Mouse (Mus musculus): ENCODE results near the gene Cldn2.
"Not testable (repeated sequence)": the region's sequence is repeated elsewhere in the genome, so short reads cannot be mapped to it uniquely, and the experiment has no call there.

The Cldn2 gene

GRCm38 (mm10) chrX:139800406-139800878, at the start of gene Cldn2:
Cldn2 (plus strand) TSS chrX:139800828.
- DNase-seq (ENCODE audit: low spot score in 2 of 2): no peak

DNA sequence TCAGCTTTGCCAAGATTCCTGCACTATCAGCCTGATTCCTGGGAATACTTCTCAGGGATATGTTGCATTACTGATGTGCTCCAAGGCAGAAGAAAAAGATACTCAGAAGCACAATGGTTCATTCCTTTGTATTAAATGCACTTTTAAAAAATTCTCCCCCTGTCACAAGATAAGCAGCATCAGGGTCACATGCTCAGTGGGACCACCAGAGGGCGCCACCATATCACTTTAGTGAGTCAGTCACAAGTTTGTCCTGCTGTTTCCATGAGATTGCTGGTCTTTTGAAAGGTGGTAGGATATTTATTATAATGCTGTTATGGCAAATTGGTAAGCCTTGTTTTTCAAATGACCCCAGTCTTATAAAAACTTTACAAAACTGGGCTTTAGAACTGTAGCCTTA, 48.8 kb upstream of the Cldn2 start:
- DNase-seq (ENCODE audit: low spot score in 2 of 2): peak in 1 of 2 experiments; percentile 21

DNA sequence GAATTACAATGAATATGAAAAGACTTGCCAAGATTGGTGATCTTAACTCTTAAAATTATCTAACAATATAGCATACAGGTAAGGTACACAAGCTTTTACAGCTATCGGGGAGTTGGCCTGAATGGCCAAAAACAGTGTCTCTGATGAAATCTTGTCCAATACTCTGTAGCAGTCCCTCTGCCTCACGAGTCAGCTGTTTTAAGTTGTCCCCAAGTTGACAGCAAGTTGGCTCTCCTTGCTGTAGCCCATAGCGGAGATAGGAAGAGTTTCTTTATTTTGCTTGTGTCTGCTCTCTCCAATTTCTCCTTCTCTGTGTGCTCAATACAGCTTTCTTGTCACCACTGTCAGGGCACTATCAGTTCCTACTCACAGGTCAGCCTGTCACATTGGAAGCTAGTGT, 42.0 kb upstream of the Cldn2 start:
- DNase-seq (ENCODE audit: low spot score in 2 of 2): not testable (repeated sequence)

DNA sequence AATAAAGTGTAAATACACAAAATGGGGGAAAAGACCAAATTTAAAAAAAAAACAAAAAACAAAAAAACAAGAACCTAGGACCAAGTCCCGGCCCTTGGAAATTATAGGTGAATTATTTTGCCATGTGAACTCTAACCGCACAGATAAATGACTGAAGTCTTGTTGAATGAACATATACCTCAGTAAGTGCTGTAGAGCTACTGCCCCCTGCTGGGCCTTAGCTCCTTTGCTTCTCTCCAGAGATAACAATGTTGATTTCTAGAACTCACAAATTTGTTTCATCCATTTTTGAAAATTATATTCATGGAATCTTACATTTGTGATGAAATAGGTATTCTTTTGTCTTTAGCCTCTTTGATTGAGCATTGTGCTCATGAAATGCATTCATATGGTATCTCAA, 38.1 kb upstream of the Cldn2 start:
- DNase-seq (ENCODE audit: low spot score in 2 of 2): no peak

DNA sequence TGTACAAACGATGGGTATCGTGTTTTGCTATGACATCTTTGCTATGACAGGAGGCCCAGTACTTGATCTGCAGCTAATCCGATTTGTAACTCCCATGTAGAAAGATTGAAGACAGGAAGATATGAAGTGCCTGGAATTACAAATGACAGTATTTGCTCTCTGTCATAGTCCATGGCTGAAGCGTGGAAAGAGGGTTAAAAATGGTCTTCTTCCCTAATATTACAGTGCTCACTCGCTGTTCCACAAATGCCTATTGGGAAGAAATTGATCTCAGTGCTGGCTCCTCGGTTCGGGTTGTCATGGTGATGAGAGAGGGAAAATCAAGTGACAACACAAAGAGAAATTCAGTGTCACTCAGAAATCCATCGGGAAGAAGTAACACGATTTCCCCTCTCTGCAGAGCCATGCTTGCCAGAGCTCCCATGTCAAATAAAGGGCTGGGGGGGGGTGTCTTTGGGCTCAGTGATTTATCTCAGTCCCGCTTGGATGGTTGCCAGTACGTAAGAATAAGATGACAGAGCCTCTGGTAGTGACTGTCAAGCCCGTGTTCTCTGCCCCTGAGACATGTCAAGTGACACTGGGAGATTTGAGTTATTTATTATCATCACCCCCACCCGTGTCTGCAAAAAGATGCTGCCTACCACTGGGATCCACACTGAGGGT, 30.5 kb upstream of the Cldn2 start:
- no peak for DNase-seq (ENCODE audit: low spot score in 2 of 2)

- DNase-seq (ENCODE audit: low spot score in 2 of 2): peak in 1 of 2 experiments; percentile 29
These were observed 26.1 kb upstream of the Cldn2 start for GRCm38 (mm10) chrX:139774309-139775083.

GRCm38 (mm10) chrX:139775084-139775612, 25.5 kb upstream of the Cldn2 start:
- no peak for DNase-seq (ENCODE audit: low spot score in 2 of 2)

GRCm38 (mm10) chrX:139777357-139777756, 23.3 kb upstream of the Cldn2 start:
- DNase-seq (ENCODE audit: low spot score in 2 of 2): no peak

- no peak for DNase-seq (ENCODE audit: low spot score in 2 of 2)
These were observed 21.7 kb upstream of the Cldn2 start for GRCm38 (mm10) chrX:139778886-139779285.

- no peak for DNase-seq (ENCODE audit: low spot score in 2 of 2)
These were observed 21.2 kb upstream of the Cldn2 start for GRCm38 (mm10) chrX:139779401-139779800.

DNA sequence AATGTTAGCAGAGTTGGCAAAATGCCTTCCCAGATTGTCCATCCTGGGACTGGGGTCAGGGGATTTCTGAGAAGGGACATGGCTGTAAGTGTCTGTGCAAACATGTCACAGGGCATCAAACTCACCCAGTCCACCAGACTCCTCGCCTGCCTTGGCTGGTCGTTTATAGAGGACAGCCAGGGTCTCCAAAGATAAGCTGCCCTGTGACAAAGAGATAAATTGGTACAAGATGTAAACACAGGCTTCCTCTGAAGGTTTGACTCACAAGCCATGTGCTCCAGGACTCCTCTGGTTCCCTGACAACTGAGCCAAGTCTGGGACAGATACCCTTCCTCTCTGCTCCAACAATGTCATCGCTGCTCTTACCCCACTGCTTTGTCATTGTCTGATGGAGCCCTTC, 19.6 kb upstream of the Cldn2 start:
- no peak for DNase-seq (ENCODE audit: low spot score in 2 of 2)

DNA sequence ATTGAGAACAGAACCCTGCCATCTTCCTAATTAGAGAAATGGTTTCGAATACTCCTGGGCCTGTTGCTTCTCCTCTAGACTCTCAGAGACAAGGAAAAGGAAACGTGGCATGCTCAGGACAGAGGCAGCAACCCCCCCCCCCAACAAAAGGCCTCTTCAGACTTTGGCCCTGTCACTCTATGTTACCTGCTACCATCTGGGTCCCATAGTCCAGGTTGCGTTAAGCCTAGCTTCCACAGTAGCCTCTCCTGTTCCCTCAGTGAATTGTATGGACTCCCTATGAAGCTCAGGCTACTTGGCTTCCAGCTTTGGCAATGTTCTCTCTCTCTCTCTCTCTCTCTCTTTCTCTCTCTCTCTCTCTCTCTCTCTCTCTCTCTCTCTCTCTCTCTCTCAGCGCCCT, 19.1 kb upstream of the Cldn2 start:
- DNase-seq (ENCODE audit: low spot score in 2 of 2): no peak

GRCm38 (mm10) chrX:139782278-139783044, 18.2 kb upstream of the Cldn2 start, which contains the start of gene Ripply1:
Ripply1 (minus strand) TSS chrX:139782353.
- no peak for DNase-seq (ENCODE audit: low spot score in 2 of 2)

DNA sequence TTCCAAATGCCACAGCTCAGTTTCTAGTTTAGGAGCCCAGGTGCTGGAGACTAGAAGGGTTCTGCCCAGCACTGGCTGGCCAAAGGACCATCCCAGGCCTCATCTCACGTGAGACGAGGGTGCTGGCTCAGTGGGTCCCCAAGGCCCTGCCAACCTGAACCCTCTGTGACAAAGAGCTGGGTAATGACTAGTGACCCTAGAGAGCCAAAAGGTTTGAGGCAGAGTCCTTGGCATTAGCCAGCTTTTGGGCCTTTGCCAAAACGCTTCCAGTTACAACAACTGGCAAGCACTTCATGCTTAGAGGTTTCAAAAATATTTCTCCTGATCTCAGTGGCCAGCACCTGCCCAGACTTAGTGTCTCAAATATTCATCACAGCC, 17.6 kb upstream of the Cldn2 start:
- no peak for DNase-seq (ENCODE audit: low spot score in 2 of 2)

DNA sequence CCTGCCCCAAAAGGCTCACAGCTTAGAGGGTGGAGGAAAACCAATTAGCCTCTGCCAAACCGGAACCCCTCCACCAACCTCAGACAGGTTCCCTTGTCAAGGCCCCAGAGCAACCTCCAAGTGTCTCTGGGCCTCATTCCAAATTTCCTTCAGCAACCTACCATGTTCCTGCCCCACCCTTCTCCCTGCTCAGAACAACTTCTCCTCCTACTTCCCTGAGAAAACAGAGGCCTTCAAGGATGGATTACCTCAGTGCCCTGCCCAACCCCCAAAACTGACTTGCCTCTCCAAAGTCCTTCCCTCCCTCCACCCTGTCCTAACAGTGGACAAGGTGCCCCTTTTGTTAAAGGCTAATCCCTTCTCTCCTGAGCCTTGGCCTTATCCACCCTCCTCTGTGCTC, 14.9 kb upstream of the Cldn2 start:
- no peak for DNase-seq (ENCODE audit: low spot score in 2 of 2)

DNA sequence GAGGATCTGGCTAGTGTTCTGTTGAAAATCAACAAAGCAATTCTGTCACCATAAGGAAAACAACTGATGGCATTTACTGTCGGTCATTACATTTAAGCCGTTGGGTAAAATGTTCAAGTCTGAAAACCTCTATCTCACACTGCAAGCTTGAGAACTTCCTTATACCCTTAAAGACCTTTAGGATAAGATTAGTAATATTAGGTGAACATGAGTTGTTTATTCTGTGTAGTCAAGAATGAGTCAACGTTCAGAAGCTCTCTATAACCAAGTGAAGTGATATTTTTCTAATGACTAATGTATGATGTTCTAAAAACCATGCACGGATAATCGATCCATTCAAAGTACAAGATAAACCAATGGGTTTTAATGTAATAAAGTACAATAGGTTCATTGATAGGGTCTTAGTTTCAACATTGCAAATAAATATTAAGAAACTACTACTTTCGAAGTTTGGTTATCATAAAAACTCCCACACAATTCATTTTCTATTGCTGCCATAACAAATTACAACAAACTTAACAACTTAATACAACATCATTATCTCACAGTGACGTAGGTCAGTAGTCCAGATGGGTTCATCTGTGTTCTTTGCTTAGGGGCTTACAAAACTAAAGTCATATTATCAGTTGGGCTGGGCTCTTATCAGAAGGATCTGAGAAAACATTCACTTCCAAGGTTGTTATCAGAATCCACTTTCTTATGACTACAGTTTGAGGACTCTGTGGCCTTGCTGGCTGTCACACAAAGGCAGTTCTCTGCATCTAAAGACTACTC, 6.4 kb upstream of the Cldn2 start:
- DNase-seq (ENCODE audit: low spot score in 2 of 2): no peak

DNA sequence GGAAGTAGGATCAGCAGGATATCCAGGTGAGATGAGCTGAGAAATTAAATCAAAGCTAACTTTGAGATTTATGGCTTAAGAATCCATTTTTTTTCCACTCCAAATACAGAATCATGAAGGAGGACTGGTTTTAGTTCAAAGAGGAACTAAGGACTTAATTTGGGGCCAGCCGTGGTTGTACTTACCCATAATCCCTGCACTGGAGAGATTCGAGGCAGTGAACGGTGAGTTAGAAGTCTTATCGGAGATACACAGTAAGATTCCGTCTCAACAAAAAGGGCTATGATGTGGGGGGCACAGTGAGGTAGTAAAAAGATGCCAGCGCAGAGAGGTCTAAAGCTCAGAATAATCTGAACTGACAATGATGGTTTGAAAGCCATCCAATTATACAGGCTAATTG, 4.6 kb upstream of the Cldn2 start:
- DNase-seq (ENCODE audit: low spot score in 2 of 2): no peak

GRCm38 (mm10) chrX:139797875-139798274, 2.8 kb upstream of the Cldn2 start:
- DNase-seq (ENCODE audit: low spot score in 2 of 2): no peak

DNA sequence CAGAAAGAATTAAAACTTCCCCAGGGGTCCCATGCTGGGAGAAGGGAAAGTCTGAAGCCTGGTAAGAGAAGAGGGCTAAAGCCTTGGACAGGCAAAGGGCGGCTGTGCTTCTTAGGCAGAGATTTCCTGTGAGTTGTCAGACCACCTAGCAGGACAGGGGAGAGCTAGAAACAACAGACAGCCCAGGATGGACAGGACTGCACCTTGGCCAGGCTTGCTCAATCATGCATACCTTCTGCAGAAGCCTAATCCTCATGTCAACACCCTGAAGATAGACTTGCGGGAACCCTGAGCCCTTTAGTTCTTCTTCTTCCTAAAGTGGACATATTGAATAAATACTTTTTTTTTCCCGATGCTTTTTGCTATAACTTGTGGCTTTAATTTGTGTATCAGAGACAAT, 675 bp upstream of the Cldn2 start:
- no peak for DNase-seq (ENCODE audit: low spot score in 2 of 2)

DNA sequence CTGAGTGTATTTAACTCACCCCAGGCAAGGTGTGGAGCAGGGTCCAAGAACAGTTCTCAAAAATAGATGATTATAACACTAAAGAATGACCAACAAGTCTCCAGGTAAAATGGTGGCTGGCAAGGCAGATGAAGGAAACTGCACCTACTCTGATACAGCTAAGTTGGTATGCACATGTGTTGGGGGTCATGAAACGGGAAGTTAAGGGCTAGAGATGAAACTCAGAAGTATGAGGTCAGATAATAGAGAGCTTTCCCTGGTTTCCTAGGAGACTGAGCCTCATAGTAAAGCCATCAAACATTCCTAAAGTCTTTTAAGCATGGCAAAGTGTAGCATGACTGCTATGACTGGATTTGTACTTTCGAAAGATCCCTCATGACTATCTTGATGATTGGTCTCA, 2.4 kb downstream of the Cldn2 start:
- no peak for DNase-seq (ENCODE audit: low spot score in 2 of 2)

DNA sequence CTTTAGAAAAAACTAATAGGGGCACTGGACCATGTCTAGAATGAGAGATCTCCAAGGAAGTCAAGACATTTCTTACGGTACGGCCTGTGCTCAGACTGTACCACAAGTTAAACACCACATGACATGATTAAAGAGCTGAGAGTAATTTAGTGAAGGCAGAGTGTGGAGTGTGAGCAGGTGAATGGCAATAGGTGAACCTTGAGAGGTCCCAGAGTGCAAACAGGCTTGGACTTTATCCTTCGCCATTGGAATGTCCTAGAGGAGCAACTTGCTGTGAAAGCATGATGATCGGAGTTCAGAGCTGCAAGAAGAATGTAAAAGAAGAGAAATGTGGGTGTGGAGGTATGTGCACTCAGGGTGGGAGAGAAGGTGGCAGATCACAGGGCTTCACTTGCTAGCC, 5.3 kb downstream of the Cldn2 start:
- no peak for DNase-seq (ENCODE audit: low spot score in 2 of 2)
